In genomic region chr14:55527940-55528339, GRCm38 (mm10) we compare ENCODE assay signal across 9 mouse cellular contexts. TPM values are rescaled to one million over a fixed set of nuclear protein-coding genes. Genes with fewer than 3 reads are reported as not detected.
DNase-seq lines count a peak whose midpoint lies in the region; ATAC-seq and TF ChIP-seq lines count a peak whose summit lies in the region.
"Had no signal": no experiment of that assay in that cellular context is flagged by ENCODE, and none has a peak within 500 bp of the region (broad histone marks: within the 10 kb centered on the region; RNA-seq: fewer than 3 reads in every experiment).

No protein-coding gene starts in this region.

- TF ChIP-seq RAD21 in MEL (IDR thresholded peaks at IDR 0.05; ENCODE audit: low read depth, low read length), result peak; percentile 77

- no peaks in the 10 kb centered on the region for H3K9me3 ChIP-seq in MEL (replicated peaks; ENCODE audit: insufficient read depth, low read length)
- H3K9me3 ChIP-seq in midbrain, embryonic 16.5 days (replicated peaks; ENCODE audit: control insufficient read depth, low read length, poor library complexity, severe bottlenecking), result no peaks in the 10 kb centered on the region
- H3K9me3 ChIP-seq: megakaryocyte, embryonic 14.5 days had no signal

- DNase-seq in layer of hippocampus, adult 2 months (ENCODE audit: low spot score in 2 of 2), result no peak
- no peak for DNase-seq in layer of hippocampus, postnatal 10 days (ENCODE audit: low spot score in 2 of 2)
- DNase-seq in MEL (ENCODE audit: low read depth, low spot score), result peak; percentile 86
- DNase-seq in embryo, embryonic 11 days, result peak; percentile 56
- DNase-seq in lung, postnatal 25 days (ENCODE audit: low spot score), result peak; percentile 39
- no peak for DNase-seq in urinary bladder, postnatal 25 days (ENCODE audit: low spot score)

- no peak overlapping the region for H3K27ac ChIP-seq in layer of hippocampus, adult 2 months
- no peak overlapping the region for H3K27ac ChIP-seq in MEL (ENCODE audit: control insufficient read depth, low read depth, low read length)
- H3K27ac ChIP-seq in midbrain, embryonic 16.5 days (ENCODE audit: low read length), result no peak overlapping the region

- no peak overlapping the region for H3K4me2 ChIP-seq in midbrain, embryonic 16.5 days (ENCODE audit: low read length)

- no peak for TF ChIP-seq EP300 in MEL (IDR thresholded peaks at IDR 0.05; ENCODE audit: low read depth in 1 of 2, low read length in 2 of 2)

- no peak for ATAC-seq in midbrain, embryonic 16.5 days

- no peak overlapping the region for H3K4me3 ChIP-seq in layer of hippocampus, adult 2 months
- H3K4me3 ChIP-seq in MEL (ENCODE audit: control insufficient read depth in 1 of 2, insufficient read depth in 1 of 2, low read depth in 2 of 2, low read length in 2 of 2), result no peak overlapping the region
- H3K4me3 ChIP-seq in midbrain, embryonic 16.5 days (ENCODE audit: low read depth, low read length), result no peak overlapping the region
- H3K4me3 ChIP-seq: megakaryocyte, embryonic 14.5 days had no signal

- no peak for TF ChIP-seq POLR2A in MEL (IDR thresholded peaks at IDR 0.05; ENCODE audit: control insufficient read depth in 1 of 2, insufficient read depth in 1 of 2, low read depth in 1 of 2, low read length in 2 of 2, poor library complexity in 1 of 2)

- 22% methylated on average over 3 of the region's 3 CpGs for WGBS in midbrain, embryonic 16.5 days

- H3K9ac ChIP-seq in MEL (ENCODE audit: control insufficient read depth, low read depth, low read length, poor library complexity, severe bottlenecking), result no peak overlapping the region
- no peak overlapping the region for H3K9ac ChIP-seq in midbrain, embryonic 16.5 days (ENCODE audit: low read depth, low read length)

- H3K27me3 ChIP-seq in MEL (ENCODE audit: control insufficient read depth in 1 of 2, insufficient read depth in 2 of 2, low read length in 2 of 2), result peaks cover 19 to 33% of the 10 kb centered on the region in 2 experiments
- no peaks in the 10 kb centered on the region for H3K27me3 ChIP-seq in midbrain, embryonic 16.5 days (ENCODE audit: control insufficient read depth, insufficient read depth, low read depth, low read length)

- H3K79me2 ChIP-seq in MEL (ENCODE audit: control insufficient read depth, insufficient read depth, low read length, poor library complexity), result no peaks in the 10 kb centered on the region

- no peaks in the 10 kb centered on the region for H3K4me1 ChIP-seq in MEL (ENCODE audit: control insufficient read depth in 1 of 2, insufficient read depth in 2 of 2, low read length in 2 of 2)
- no peaks in the 10 kb centered on the region for H3K4me1 ChIP-seq in midbrain, embryonic 16.5 days (ENCODE audit: control insufficient read depth, insufficient read depth, low read length)

- TF ChIP-seq CTCF in layer of hippocampus, adult 2 months (conservative IDR thresholded peaks at IDR 0.05), result peak; percentile 74
- TF ChIP-seq CTCF in MEL (IDR thresholded peaks at IDR 0.05 in 2 of 3, conservative IDR thresholded peaks at IDR 0.05 in 1 of 3; ENCODE audit: control insufficient read depth in 1 of 3, insufficient read depth in 1 of 3, low read depth in 2 of 3, low read length in 3 of 3, poor library complexity in 1 of 3, severe bottlenecking in 1 of 3), result peak; percentile 47 to 73 (median 54)

- no peaks in the 10 kb centered on the region for H3K36me3 ChIP-seq in MEL (ENCODE audit: control insufficient read depth in 1 of 2, insufficient read depth in 2 of 2, low read length in 2 of 2)
- H3K36me3 ChIP-seq in midbrain, embryonic 16.5 days (ENCODE audit: control insufficient read depth, insufficient read depth, low read length), result no peaks in the 10 kb centered on the region

TF ChIP-seq in MEL, 35 proteins besides CTCF, POLR2A, EP300 and RAD21:
- TF ChIP-seq MXI1 (IDR thresholded peaks at IDR 0.05; ENCODE audit: low read depth, low read length) (no peak), GATA1 (IDR thresholded peaks at IDR 0.05; ENCODE audit: low read depth, low read length) (no peak), MYC (IDR thresholded peaks at IDR 0.05; ENCODE audit: low read depth, low read length) (peak; percentile 63; the same call in 1 of the 2 replicates), SMC3 (IDR thresholded peaks at IDR 0.05; ENCODE audit: low read depth, low read length) (peak; percentile 62), TAL1 (IDR thresholded peaks at IDR 0.05; ENCODE audit: low read length) (no peak), MAX (IDR thresholded peaks at IDR 0.05; ENCODE audit: low read length) (peak; percentile 71), USF1 (IDR thresholded peaks at IDR 0.05; ENCODE audit: low read depth, low read length) (peak; percentile 93), ZC3H11A (IDR thresholded peaks at IDR 0.05; ENCODE audit: low read depth, low read length) (peak; percentile 53), ELF1 (IDR thresholded peaks at IDR 0.05; ENCODE audit: low read depth, low read length) (no peak), HCFC1 (IDR thresholded peaks at IDR 0.05; ENCODE audit: low read depth, low read length) (0 out of 2 replicates have a peak, but pooled peaks have one; percentile 17), CHD2 (IDR thresholded peaks at IDR 0.05; ENCODE audit: low read length) (no peak), MAZ (IDR thresholded peaks at IDR 0.05; ENCODE audit: low read depth, low read length) (no peak), ETS1 (IDR thresholded peaks at IDR 0.05; ENCODE audit: low read depth, low read length) (no peak), USF2 (IDR thresholded peaks at IDR 0.05; ENCODE audit: borderline replicate concordance in 1 of 2, insufficient read depth in 1 of 2, low read depth in 1 of 2, low read length in 2 of 2) (peak; percentile 29 to 77; a peak in 2 of 4 replicates), POLR2AphosphoS2 (IDR thresholded peaks at IDR 0.05; ENCODE audit: low read length) (no peak), SIN3A (IDR thresholded peaks at IDR 0.05; ENCODE audit: low read length) (0 out of 2 replicates have a peak, but pooled peaks have one; percentile 33), MAFK (IDR thresholded peaks at IDR 0.05; ENCODE audit: borderline replicate concordance, low read depth, low read length) (no peak), POLR2AphosphoS5 (IDR thresholded peaks at IDR 0.05; ENCODE audit: borderline replicate concordance, low read depth, low read length) (no peak)

RNA-seq across cellular contexts. Expression of gene Nrl, which starts 3.2 kb away (rescaled TPM):
- total RNA-seq in layer of hippocampus, adult 2 months (2021), result 1 to 10 TPM; 2.2 to 3.6 TPM
- total RNA-seq in layer of hippocampus, postnatal 10 days (2021), result under 1 TPM; 0.34 to 0.76 TPM
- total RNA-seq in MEL (2012; rRNA removed), result not detected in 2 replicates
- not detected for polyA plus RNA-seq in MEL (2012; ENCODE audit: insufficient read depth in 1 of 2, insufficient read length in 2 of 2, low read depth in 1 of 2, low replicate concordance in 2 of 2, missing spikeins in 1 of 2)
- polyA plus RNA-seq in midbrain, embryonic 16.5 days (2015; fragmentation: Nextera tagmentation; extraction: Ambion mirVana), result 0.08 and 0.19 TPM in 2 replicates
- polyA plus RNA-seq: gonadal fat pad, adult 2 months had no signal

RNA-seq across cellular contexts. Expression of gene Pck2, which starts 12.1 kb away (rescaled TPM):
- 10 to 100 TPM; 45.0 to 47.6 TPM for total RNA-seq in layer of hippocampus, adult 2 months (2021)
- 10 to 100 TPM; 20.4 to 21.4 TPM for total RNA-seq in layer of hippocampus, postnatal 10 days (2021)
- total RNA-seq in MEL (2012; rRNA removed), result 17.0 and 64.4 TPM in 2 replicates
- 100 to 1,000 TPM in 1 of 2 experiments, 10 to 100 TPM in 1; 63.7 to 103 TPM for polyA plus RNA-seq in MEL (2012; ENCODE audit: insufficient read depth in 1 of 2, insufficient read length in 2 of 2, low read depth in 1 of 2, low replicate concordance in 2 of 2, missing spikeins in 1 of 2)
- 29.5 and 30.6 TPM in 2 replicates for polyA plus RNA-seq in midbrain, embryonic 16.5 days (2015; fragmentation: Nextera tagmentation; extraction: Ambion mirVana)

RNA-seq across cellular contexts. Expression of gene Cpne6, which starts 17.7 kb away (rescaled TPM):
- total RNA-seq in layer of hippocampus, adult 2 months (2021), result 100 to 1,000 TPM; 723 to 730 TPM
- 100 to 1,000 TPM; 306 to 335 TPM for total RNA-seq in layer of hippocampus, postnatal 10 days (2021)
- total RNA-seq in MEL (2012; rRNA removed), result not detected in 2 replicates
- polyA plus RNA-seq in MEL (2012; ENCODE audit: insufficient read depth in 1 of 2, insufficient read length in 2 of 2, low read depth in 1 of 2, low replicate concordance in 2 of 2, missing spikeins in 1 of 2), result not detected
- polyA plus RNA-seq in midbrain, embryonic 16.5 days (2015; fragmentation: Nextera tagmentation; extraction: Ambion mirVana), result 2.2 and 3.4 TPM in 2 replicates

RNA-seq across cellular contexts. Expression of gene Dcaf11, which starts 31.9 kb away (rescaled TPM):
- 10 to 100 TPM; 84.2 to 87.6 TPM for total RNA-seq in layer of hippocampus, adult 2 months (2021)
- 10 to 100 TPM; 61.3 to 66.7 TPM for total RNA-seq in layer of hippocampus, postnatal 10 days (2021)
- total RNA-seq in MEL (2012; rRNA removed), result 24.3 and 27.7 TPM in 2 replicates
- 10 to 100 TPM in 1 of 2 experiments, not detected in 1; 37.9 TPM for polyA plus RNA-seq in MEL (2012; ENCODE audit: insufficient read depth in 1 of 2, insufficient read length in 2 of 2, low read depth in 1 of 2, low replicate concordance in 2 of 2, missing spikeins in 1 of 2)
- polyA plus RNA-seq in midbrain, embryonic 16.5 days (2015; fragmentation: Nextera tagmentation; extraction: Ambion mirVana), result 134 and 137 TPM in 2 replicates

RNA-seq across cellular contexts. Expression of gene A730061H03Rik, which starts 32.3 kb away (rescaled TPM):
- under 1 TPM in 1 of 2 experiments, not detected in 1; 0.92 TPM for total RNA-seq in layer of hippocampus, adult 2 months (2021)
- total RNA-seq in layer of hippocampus, postnatal 10 days (2021), result 1 to 10 TPM in 1 of 2 experiments, not detected in 1; 1.2 TPM
- 0.73 and 0.92 TPM in 2 replicates for total RNA-seq in MEL (2012; rRNA removed)
- polyA plus RNA-seq in MEL (2012; ENCODE audit: insufficient read depth in 1 of 2, insufficient read length in 2 of 2, low read depth in 1 of 2, low replicate concordance in 2 of 2, missing spikeins in 1 of 2), result under 1 TPM in 1 of 2 experiments, not detected in 1; 0.86 TPM
- 0.55 and 0.72 TPM in 2 replicates for polyA plus RNA-seq in midbrain, embryonic 16.5 days (2015; fragmentation: Nextera tagmentation; extraction: Ambion mirVana)

Comparison
In these comparisons a context has a peak if more than half of its experiments do, and no peak if none do; other contexts are left out.
1. DNase-seq: peak in MEL (single experiment), embryo, embryonic 11 days (single experiment) and lung, postnatal 25 days (single experiment); none in layer of hippocampus, adult 2 months (0 of 2), layer of hippocampus, postnatal 10 days (0 of 2) and urinary bladder, postnatal 25 days (single experiment).
2. RNA of gene Cpne6, which starts 17.7 kb away (total RNA-seq): 723 to 730 TPM in layer of hippocampus, adult 2 months and 306 to 335 TPM in layer of hippocampus, postnatal 10 days; not detected in MEL; every median in the first group is over 100 times any median in the second.